Mouse (Mus musculus): ENCODE measurements around the gene Fscn3.

Fscn3 gene

GRCm38 (mm10) chr6:28425019-28425418 is 2.6 kb upstream of the Fscn3 start:
- DNase-seq (ENCODE audit: low read depth, low spot score): no peak

GRCm38 (mm10) chr6:28428290-28428689 is 701 bp downstream of the Fscn3 start, which contains the start of gene Gcc1:
Gene Gcc1, minus strand, starts transcription at chr6:28428390.
- DNase-seq (ENCODE audit: low read depth, low spot score): no peak

- DNase-seq (ENCODE audit: low read depth, low spot score): no peak
Observed at GRCm38 (mm10) chr6:28429870-28430269, 2.3 kb downstream of the Fscn3 start.

GRCm38 (mm10) chr6:28430795-28431537 is 3.4 kb downstream of the Fscn3 start:
- DNase-seq (ENCODE audit: low read depth, low spot score): no peak

GRCm38 (mm10) chr6:28431538-28431855 is 3.9 kb downstream of the Fscn3 start:
- no peak for DNase-seq (ENCODE audit: low read depth, low spot score)

GRCm38 (mm10) chr6:28447937-28448336 is 20.3 kb downstream of the Fscn3 start:
- DNase-seq (ENCODE audit: low read depth, low spot score): no peak

GRCm38 (mm10) chr6:28449253-28449652 is 21.7 kb downstream of the Fscn3 start, which contains the start of gene Pax4:
Gene Pax4, minus strand, starts transcription at chr6:28449353.
- no peak for DNase-seq (ENCODE audit: low read depth, low spot score)

GRCm38 (mm10) chr6:28450481-28450880 is 22.9 kb downstream of the Fscn3 start:
- no peak for DNase-seq (ENCODE audit: low read depth, low spot score)

GRCm38 (mm10) chr6:28450977-28451376 is 23.4 kb downstream of the Fscn3 start:
- DNase-seq (ENCODE audit: low read depth, low spot score): no peak

- no peak for DNase-seq (ENCODE audit: low read depth, low spot score)
Observed at GRCm38 (mm10) chr6:28459221-28459668, 31.7 kb downstream of the Fscn3 start.

- no peak for DNase-seq (ENCODE audit: low read depth, low spot score)
Observed at GRCm38 (mm10) chr6:28460534-28460933, 32.9 kb downstream of the Fscn3 start.

GRCm38 (mm10) chr6:28464630-28465029 is 37.0 kb downstream of the Fscn3 start:
- DNase-seq (ENCODE audit: low read depth, low spot score): no peak

GRCm38 (mm10) chr6:28470017-28470602 is 42.5 kb downstream of the Fscn3 start:
- no peak for DNase-seq (ENCODE audit: low read depth, low spot score)

- DNase-seq (ENCODE audit: low read depth, low spot score): no peak
Observed at GRCm38 (mm10) chr6:28470621-28471020, 43.0 kb downstream of the Fscn3 start.

- DNase-seq (ENCODE audit: low read depth, low spot score): no peak
Observed at GRCm38 (mm10) chr6:28471284-28472035, 43.9 kb downstream of the Fscn3 start.

GRCm38 (mm10) chr6:28474211-28474610 is 46.6 kb downstream of the Fscn3 start:
- DNase-seq (ENCODE audit: low read depth, low spot score): no peak

GRCm38 (mm10) chr6:28474839-28475238 is 47.2 kb downstream of the Fscn3 start, which contains the start of gene Snd1:
Gene Snd1, plus strand, starts transcription at chr6:28475139.
- no peak for DNase-seq (ENCODE audit: low read depth, low spot score)

- DNase-seq (ENCODE audit: low read depth, low spot score): peak; percentile 98
Observed at GRCm38 (mm10) chr6:28479865-28480751, 52.5 kb downstream of the Fscn3 start.

- no peak for DNase-seq (ENCODE audit: low read depth, low spot score)
Observed at GRCm38 (mm10) chr6:28480752-28481492, 53.3 kb downstream of the Fscn3 start.

GRCm38 (mm10) chr6:28482711-28483315 is 55.2 kb downstream of the Fscn3 start:
- DNase-seq (ENCODE audit: low read depth, low spot score): no peak
